Mouse (Mus musculus) lung, postnatal 25 days (tissue): ENCODE results near the gene Prep.

Source experiments
- DNase-seq: peaks from one replicate; pipeline ENCODE4 v3.0.0; 2022; ENCODE audit warnings: low spot score

Gene Prep

GRCm38 (mm10) chr10:45066931-45067308 is at the start of gene Prep:
Gene Prep, plus strand, starts transcription at chr10:45067203.
- DNase-seq: peak; percentile 95

- no peak for DNase-seq
Observed at GRCm38 (mm10) chr10:45017352-45017751, 49.7 kb upstream of the Prep start.

- no peak for DNase-seq
Observed at GRCm38 (mm10) chr10:45017851-45018250, 49.2 kb upstream of the Prep start.

GRCm38 (mm10) chr10:45019418-45019817 is 47.6 kb upstream of the Prep start:
- DNase-seq: no peak

GRCm38 (mm10) chr10:45019849-45020248 is 47.2 kb upstream of the Prep start:
- DNase-seq: no peak

GRCm38 (mm10) chr10:45020291-45020690 is 46.7 kb upstream of the Prep start:
- DNase-seq: no peak

- no peak for DNase-seq
Observed at GRCm38 (mm10) chr10:45025184-45025583, 41.8 kb upstream of the Prep start.

GRCm38 (mm10) chr10:45026935-45027334 is 40.1 kb upstream of the Prep start:
- DNase-seq: no peak

- peak; percentile 80 for DNase-seq
Observed at GRCm38 (mm10) chr10:45045268-45045928, 21.6 kb upstream of the Prep start.

GRCm38 (mm10) chr10:45048158-45048557 is 18.8 kb upstream of the Prep start:
- no peak for DNase-seq

GRCm38 (mm10) chr10:45048622-45049021 is 18.4 kb upstream of the Prep start:
- DNase-seq: peak; percentile 87

- peak; percentile 79 for DNase-seq
Observed at GRCm38 (mm10) chr10:45051125-45051744, 15.8 kb upstream of the Prep start.

- no peak for DNase-seq
Observed at GRCm38 (mm10) chr10:45058361-45058760, 8.6 kb upstream of the Prep start.

- no peak for DNase-seq
Observed at GRCm38 (mm10) chr10:45060841-45061240, 6.2 kb upstream of the Prep start.

- DNase-seq: no peak
Observed at GRCm38 (mm10) chr10:45066131-45066930, 672 bp upstream of the Prep start.

GRCm38 (mm10) chr10:45067436-45067925 is 478 bp downstream of the Prep start:
- DNase-seq: no peak

GRCm38 (mm10) chr10:45069557-45069956 is 2.6 kb downstream of the Prep start:
- no peak for DNase-seq

- no peak for DNase-seq
Observed at GRCm38 (mm10) chr10:45070362-45070761, 3.4 kb downstream of the Prep start.

- no peak for DNase-seq
Observed at GRCm38 (mm10) chr10:45070929-45071813, 4.2 kb downstream of the Prep start.

- no peak for DNase-seq
Observed at GRCm38 (mm10) chr10:45072339-45072738, 5.3 kb downstream of the Prep start.

- no peak for DNase-seq
Observed at GRCm38 (mm10) chr10:45074543-45074942, 7.5 kb downstream of the Prep start.
